Mouse (Mus musculus) embryonic facial prominence, embryonic 13.5 days (tissue): ENCODE measurements around the gene Repin1. TPM values are rescaled to one million over a fixed set of nuclear protein-coding genes. Genes with fewer than 3 reads are reported as not detected.

Experiments
- ATAC-seq: fragments of 200-750 bp; cut with Nextera tagmentation; 2 replicates; pipeline ENCODE4 v1.8.0; 2017; ENCODE audit warnings: low read depth; ENCODE audit not compliant: insufficient number of reproducible peaks, insufficient read depth, low FRiP score, low TSS enrichment
- H3K27ac ChIP-seq: fragments of 300-500 bp; sonication (generic); 2 replicates; pipeline ENCODE4 v1.5.1; 2015; ENCODE audit warnings: moderate library complexity, mild to moderate bottlenecking, inconsistent platforms
- H3K27me3 ChIP-seq: fragments of 300-500 bp; sonication (generic); 2 replicates; pipeline ENCODE4 v1.6.1; 2015; ENCODE audit warnings: mild to moderate bottlenecking, inconsistent platforms
- H3K36me3 ChIP-seq: fragments of 300-500 bp; sonication (generic); 2 replicates; pipeline ENCODE4 v1.6.1; 2015; ENCODE audit warnings: mild to moderate bottlenecking, inconsistent platforms
- H3K4me1 ChIP-seq: fragments of 300-500 bp; sonication (generic); 2 replicates; pipeline ENCODE4 v1.6.1; 2015; ENCODE audit warnings: inconsistent platforms
- H3K4me2 ChIP-seq: fragments of 300-500 bp; sonication (generic); 2 replicates; pipeline ENCODE4 v1.6.1; 2015; ENCODE audit warnings: moderate library complexity, mild to moderate bottlenecking, inconsistent platforms
- H3K4me3 ChIP-seq: fragments of 300-500 bp; sonication (generic); 2 replicates; pipeline ENCODE4 v1.5.1; 2015; ENCODE audit warnings: mild to moderate bottlenecking, inconsistent platforms
- H3K9ac ChIP-seq: fragments of 300-500 bp; sonication (generic); 2 replicates; pipeline ENCODE4 v1.6.1; 2015; ENCODE audit warnings: mild to moderate bottlenecking, inconsistent platforms
- H3K9me3 ChIP-seq: fragments of 300-500 bp; sonication (generic); 2 replicates; pipeline ENCODE4 v1.6.1; 2016; ENCODE audit warnings: inconsistent platforms
- WGBS: fragments of 180-500 bp; shearing (Covaris S2); methylation state at CpG from one replicate; pipeline ENCODE4 v1.1.7; 2015; ENCODE audit warnings: mixed read lengths; 5-methylcytosine and 5-hydroxymethylcytosine counted together
- polyA plus RNA-seq: library from polyadenylated mRNA; unstranded; fragments of >200 nt; fragmentation: Nextera tagmentation; extraction: Ambion mirVana; gene quantifications from 2 replicates; pipeline ENCODE4 v1.2.1, GENCODE M21; 2015

Gene Repin1
- polyA plus RNA-seq, 1 experiment from 2014 or later: 24.2 TPM

- 0 out of 2 replicates have a peak, but pooled peaks cover 4% of the 10 kb centered on the region for H3K4me1 ChIP-seq
- no peaks in the 10 kb centered on the region for H3K9me3 ChIP-seq
- no peak overlapping the region for H3K27ac ChIP-seq
- ATAC-seq: no peak
- 52% methylated on average over 3 of the region's 3 CpGs for WGBS
- H3K4me2 ChIP-seq: no peak overlapping the region
- no peaks in the 10 kb centered on the region for H3K27me3 ChIP-seq
- H3K4me3 ChIP-seq: no peak overlapping the region
- no peaks in the 10 kb centered on the region for H3K36me3 ChIP-seq
- H3K9ac ChIP-seq: no peak overlapping the region
Observed at GRCm38 (mm10) chr6:48581257-48581656, 12.4 kb upstream of the Repin1 start.

GRCm38 (mm10) chr6:48582037-48582436 lies 11.6 kb upstream of the Repin1 start:
- Histone ChIP-seq H3K27me3 (no peaks in the 10 kb centered on the region), H3K36me3 (no peaks in the 10 kb centered on the region), H3K4me3 (no peak overlapping the region), H3K9ac (no peak overlapping the region), H3K4me2 (no peak overlapping the region), H3K4me1 (0 out of 2 replicates have a peak, but pooled peaks cover 4% of the 10 kb centered on the region), H3K9me3 (no peaks in the 10 kb centered on the region), H3K27ac (no peak overlapping the region)
- no peak for ATAC-seq
- 69% methylated on average over 3 of the region's 3 CpGs for WGBS

- no peak for ATAC-seq
- H3K9ac ChIP-seq: peak within 1 kb of the TSS; percentile 46; the same call in 1 of the 2 replicates
- no peak within 1 kb of the TSS for H3K4me2 ChIP-seq
- no peaks in the 10 kb centered on the region for H3K27me3 ChIP-seq
- WGBS: 27% methylated on average over 6 of the region's 6 CpGs
- no peak within 1 kb of the TSS for H3K4me3 ChIP-seq
- H3K36me3 ChIP-seq: no peaks in the 10 kb centered on the region
- H3K27ac ChIP-seq: peak within 1 kb of the TSS; percentile 33; the same call in 1 of the 2 replicates
- H3K9me3 ChIP-seq: no peaks in the 10 kb centered on the region
- peaks cover 13% of the 10 kb centered on the region for H3K4me1 ChIP-seq
Observed at GRCm38 (mm10) chr6:48589194-48589750, 4.4 kb upstream of the Repin1 start, which contains the start of gene Gm45021. Gene Gm45021, plus strand, starts transcription at chr6:48589610.

GRCm38 (mm10) chr6:48591221-48591845 lies 2.4 kb upstream of the Repin1 start:
- no peak overlapping the region for H3K4me3 ChIP-seq
- H3K36me3 ChIP-seq: peaks cover 13% of the 10 kb centered on the region
- no peak overlapping the region for H3K9ac ChIP-seq
- peaks cover 23% of the 10 kb centered on the region for H3K4me1 ChIP-seq
- H3K9me3 ChIP-seq: peaks cover 3% of the 10 kb centered on the region
- no peak overlapping the region for H3K4me2 ChIP-seq
- no peak overlapping the region for H3K27ac ChIP-seq
- no peak for ATAC-seq
- H3K27me3 ChIP-seq: no peaks in the 10 kb centered on the region
- WGBS: 89% methylated on average over 3 of the region's 3 CpGs

- no peak overlapping the region for H3K9ac ChIP-seq
- H3K27me3 ChIP-seq: no peaks in the 10 kb centered on the region
- peaks cover 9% of the 10 kb centered on the region for H3K9me3 ChIP-seq
- H3K27ac ChIP-seq: no peak overlapping the region
- 82% methylated on average over 6 of the region's 6 CpGs for WGBS
- peaks cover 23% of the 10 kb centered on the region for H3K4me1 ChIP-seq
- H3K4me3 ChIP-seq: no peak overlapping the region
- H3K36me3 ChIP-seq: peaks cover 18% of the 10 kb centered on the region
- ATAC-seq: no peak
- no peak overlapping the region for H3K4me2 ChIP-seq
Observed at GRCm38 (mm10) chr6:48591871-48592270, 1.8 kb upstream of the Repin1 start.

GRCm38 (mm10) chr6:48594043-48594738 lies 508 bp downstream of the Repin1 start:
- Histone ChIP-seq H3K9me3 (peaks cover 23% of the 10 kb centered on the region), H3K36me3 (peaks cover 41% of the 10 kb centered on the region), H3K9ac (peak overlapping the region; percentile 88), H3K4me3 (peak overlapping the region; percentile 80), H3K27me3 (no peaks in the 10 kb centered on the region), H3K27ac (peak overlapping the region; percentile 73), H3K4me1 (peaks cover 19% of the 10 kb centered on the region), H3K4me2 (peak overlapping the region; percentile 81)
- peak; percentile 23 for ATAC-seq
- 1% methylated on average over 40 of the region's 41 CpGs for WGBS

GRCm38 (mm10) chr6:48595278-48595677 lies 1.6 kb downstream of the Repin1 start:
- ATAC-seq: no peak
- 0 out of 2 replicates have a peak overlapping the region, but pooled peaks have one; percentile 88 for H3K9ac ChIP-seq
- H3K27me3 ChIP-seq: no peaks in the 10 kb centered on the region
- H3K4me2 ChIP-seq: peak overlapping the region; percentile 81
- 65% methylated on average over 1 of the region's 1 CpGs for WGBS
- peak overlapping the region; percentile 80; the same call in 1 of the 2 replicates for H3K4me3 ChIP-seq
- peaks cover 52% of the 10 kb centered on the region for H3K36me3 ChIP-seq
- peaks cover 16% of the 10 kb centered on the region for H3K4me1 ChIP-seq
- H3K27ac ChIP-seq: no peak overlapping the region
- H3K9me3 ChIP-seq: peaks cover 23% of the 10 kb centered on the region

GRCm38 (mm10) chr6:48596545-48597232 lies 3.0 kb downstream of the Repin1 start:
- H3K27me3 ChIP-seq: no peaks in the 10 kb centered on the region
- no peak overlapping the region for H3K27ac ChIP-seq
- H3K36me3 ChIP-seq: peaks cover 52% of the 10 kb centered on the region
- H3K4me1 ChIP-seq: peaks cover 23% of the 10 kb centered on the region
- H3K9ac ChIP-seq: no peak overlapping the region
- 96% methylated on average over 45 of the region's 45 CpGs for WGBS
- H3K4me3 ChIP-seq: no peak overlapping the region
- no peak overlapping the region for H3K4me2 ChIP-seq
- no peak for ATAC-seq
- H3K9me3 ChIP-seq: peaks cover 23% of the 10 kb centered on the region

- peaks cover 23% of the 10 kb centered on the region for H3K4me1 ChIP-seq
- H3K4me3 ChIP-seq: no peak overlapping the region
- no peak overlapping the region for H3K27ac ChIP-seq
- peaks cover 23% of the 10 kb centered on the region for H3K9me3 ChIP-seq
- H3K36me3 ChIP-seq: peaks cover 52% of the 10 kb centered on the region
- H3K27me3 ChIP-seq: no peaks in the 10 kb centered on the region
- H3K9ac ChIP-seq: no peak overlapping the region
- 98% methylated on average over 27 of the region's 27 CpGs for WGBS
- no peak overlapping the region for H3K4me2 ChIP-seq
- ATAC-seq: no peak
Observed at GRCm38 (mm10) chr6:48597233-48597625, 3.5 kb downstream of the Repin1 start.

- ATAC-seq: no peak
- WGBS: 89% methylated on average over 1 of the region's 1 CpGs
- H3K4me1 ChIP-seq: peaks cover 14% of the 10 kb centered on the region
- H3K4me3 ChIP-seq: no peak overlapping the region
- peaks cover 23% of the 10 kb centered on the region for H3K9me3 ChIP-seq
- peaks cover 46% of the 10 kb centered on the region for H3K36me3 ChIP-seq
- H3K9ac ChIP-seq: no peak overlapping the region
- no peak overlapping the region for H3K27ac ChIP-seq
- no peaks in the 10 kb centered on the region for H3K27me3 ChIP-seq
- no peak overlapping the region; the same call in 1 of the 2 replicates for H3K4me2 ChIP-seq
Observed at GRCm38 (mm10) chr6:48600594-48600993, 6.9 kb downstream of the Repin1 start.

- Histone ChIP-seq H3K27me3 (no peaks in the 10 kb centered on the region), H3K9ac (peak within 1 kb of the TSS; percentile 87), H3K4me3 (peak within 1 kb of the TSS; percentile 78), H3K4me2 (peak within 1 kb of the TSS; percentile 92), H3K4me1 (peaks cover 14% of the 10 kb centered on the region), H3K36me3 (peaks cover 38% of the 10 kb centered on the region), H3K27ac (peak within 1 kb of the TSS; percentile 82), H3K9me3 (peaks cover 18% of the 10 kb centered on the region)
- WGBS: 4% methylated on average over 42 of the region's 42 CpGs
- ATAC-seq: peak; percentile 96
Observed at GRCm38 (mm10) chr6:48601271-48602079, 7.8 kb downstream of the Repin1 start, which contains the start of gene Zfp775. Gene Zfp775, plus strand, starts transcription at chr6:48602063.
